Mouse (Mus musculus) inflammation-experienced regulatory T-cells, adult 6 months (primary cell): ENCODE data around the gene Dpysl5. TPM values are rescaled to one million over a fixed set of nuclear protein-coding genes. Genes with fewer than 3 reads are reported as not detected.

Experiments used
- ATAC-seq: one replicate; pipeline ENCODE4 v1.8.0; 2017
- polyA plus RNA-seq, 3 experiments: library from polyadenylated mRNA; unstranded; fragments of 100-300 nt; shearing (Covaris generic); gene quantifications; one replicate each; pipeline ENCODE4 v1.2.1; 2017

The Dpysl5 gene
- polyA plus RNA-seq, 3 experiments from 2014 or later: 0.13 to 1.5 TPM; not detected in 1

GRCm38 (mm10) chr5:30709744-30710383 lies 1.5 kb upstream of the Dpysl5 start:
- ATAC-seq: peak; percentile 35

- ATAC-seq: no peak
These were observed 878 bp upstream of the Dpysl5 start for GRCm38 (mm10) chr5:30710486-30710885.

GRCm38 (mm10) chr5:30712002-30712390 lies 632 bp downstream of the Dpysl5 start:
- no peak for ATAC-seq

GRCm38 (mm10) chr5:30712441-30713298 lies 1.3 kb downstream of the Dpysl5 start:
- no peak for ATAC-seq

GRCm38 (mm10) chr5:30713299-30713675 lies 1.9 kb downstream of the Dpysl5 start:
- ATAC-seq: no peak

- ATAC-seq: no peak
These were observed 2.3 kb downstream of the Dpysl5 start for GRCm38 (mm10) chr5:30713691-30714090.

- ATAC-seq: no peak
These were observed 4.9 kb downstream of the Dpysl5 start for GRCm38 (mm10) chr5:30716311-30716710.

- no peak for ATAC-seq
These were observed 6.1 kb downstream of the Dpysl5 start for GRCm38 (mm10) chr5:30717506-30717905.

GRCm38 (mm10) chr5:30717991-30718703 lies 6.8 kb downstream of the Dpysl5 start:
- no peak for ATAC-seq

GRCm38 (mm10) chr5:30721935-30722334 lies 10.6 kb downstream of the Dpysl5 start:
- ATAC-seq: no peak

- ATAC-seq: no peak
These were observed 14.9 kb downstream of the Dpysl5 start for GRCm38 (mm10) chr5:30726151-30726693.

GRCm38 (mm10) chr5:30732511-30732910 lies 21.1 kb downstream of the Dpysl5 start:
- ATAC-seq: no peak

- ATAC-seq: no peak
These were observed 23.3 kb downstream of the Dpysl5 start for GRCm38 (mm10) chr5:30734666-30735065.

GRCm38 (mm10) chr5:30738127-30738828 lies 26.9 kb downstream of the Dpysl5 start:
- no peak for ATAC-seq

GRCm38 (mm10) chr5:30739595-30739994 lies 28.2 kb downstream of the Dpysl5 start:
- no peak for ATAC-seq

- ATAC-seq: no peak
These were observed 38.4 kb downstream of the Dpysl5 start for GRCm38 (mm10) chr5:30749582-30750311.

GRCm38 (mm10) chr5:30751071-30751470 lies 39.7 kb downstream of the Dpysl5 start:
- no peak for ATAC-seq

GRCm38 (mm10) chr5:30753128-30753527 lies 41.8 kb downstream of the Dpysl5 start:
- ATAC-seq: no peak

GRCm38 (mm10) chr5:30755215-30755614 lies 43.9 kb downstream of the Dpysl5 start:
- no peak for ATAC-seq

GRCm38 (mm10) chr5:30762815-30763510 lies 51.6 kb downstream of the Dpysl5 start:
- no peak for ATAC-seq

- ATAC-seq: no peak
These were observed 52.1 kb downstream of the Dpysl5 start for GRCm38 (mm10) chr5:30763511-30763830.
